Mouse (Mus musculus) stomach, postnatal 0 days (tissue): ENCODE results near the gene Tatdn2. TPM values are rescaled to one million over a fixed set of nuclear protein-coding genes. Genes with fewer than 3 reads are reported as not detected.

Source experiments
- ATAC-seq: fragments of 200-750 bp; cut with Nextera tagmentation; 2 replicates; pipeline ENCODE4 v1.8.0; 2017; ENCODE audit not compliant: low FRiP score, low TSS enrichment
- DNase-seq: peaks from one replicate; pipeline ENCODE4 v3.0.0-alpha.2; 2016; ENCODE audit warnings: low spot score
- H3K27ac ChIP-seq: fragments of 300-500 bp; sonication (generic); replicated peaks from 2 replicates; pipeline ENCODE4 v1.5.1; 2014; ENCODE audit warnings: mild to moderate bottlenecking, control low read depth
- H3K27me3 ChIP-seq: fragments of 300-500 bp; sonication (generic); 2 replicates; pipeline ENCODE4 v1.6.1; 2014; ENCODE audit warnings: low read length; ENCODE audit not compliant: control insufficient read depth, insufficient read depth
- H3K36me3 ChIP-seq: fragments of 300-500 bp; sonication (generic); 2 replicates; pipeline ENCODE4 v1.6.1; 2014; ENCODE audit warnings: low read length, mixed read lengths; ENCODE audit not compliant: control insufficient read depth, insufficient read depth
- H3K4me1 ChIP-seq: fragments of 300-500 bp; sonication (generic); replicated peaks from 2 replicates; pipeline ENCODE4 v1.6.1; 2014; ENCODE audit warnings: antibody characterized with exemption; ENCODE audit not compliant: control insufficient read depth, insufficient read depth
- H3K4me2 ChIP-seq: fragments of 300-500 bp; sonication (generic); replicated peaks from 2 replicates; pipeline ENCODE4 v1.6.1; 2014; ENCODE audit warnings: low read depth, mild to moderate bottlenecking, control low read depth, moderate library complexity
- H3K4me3 ChIP-seq: fragments of 300-500 bp; sonication (generic); 2 replicates; pipeline ENCODE4 v1.5.1; 2014; ENCODE audit warnings: low read depth, low read length, control low read depth
- H3K9ac ChIP-seq: fragments of 300-500 bp; sonication (generic); 2 replicates; pipeline ENCODE4 v1.6.1; 2014; ENCODE audit warnings: mild to moderate bottlenecking, low read length, control low read depth, mixed read lengths
- H3K9me3 ChIP-seq: fragments of 300-500 bp; sonication (generic); 2 replicates; pipeline ENCODE4 v1.6.1; 2016; ENCODE audit warnings: low read length; ENCODE audit not compliant: control insufficient read depth
- CTCF ChIP-seq: IDR thresholded peaks from 2 replicates; pipeline ENCODE4 v1.5.1; 2016; ENCODE audit warnings: antibody characterized with exemption, low read depth, mild to moderate bottlenecking, moderate library complexity
- EP300 ChIP-seq: optimal IDR thresholded peaks from 2 replicates; pipeline ENCODE3; 2016; ENCODE audit warnings: antibody characterized with exemption
- WGBS: fragments of 180-500 bp; shearing (Covaris S2); extraction: QIAGEN DNeasy Blood & Tissue Kit; methylation state at CpG from one replicate; pipeline ENCODE4 v1.1.7; 2014; 5-methylcytosine and 5-hydroxymethylcytosine counted together
- polyA plus RNA-seq: library from polyadenylated mRNA; unstranded; fragments of >200 nt; fragmentation: Nextera tagmentation; extraction: Ambion mirVana; gene quantifications from 2 replicates; pipeline ENCODE4 v1.2.1, GENCODE M21; 2015

Gene Tatdn2
- polyA plus RNA-seq = 0.73 and 0.97 TPM in 2 replicates

GRCm38 (mm10) chr6:113696582-113697221 lies at the start of gene Tatdn2:
Gene Tatdn2, plus strand, starts transcription at chr6:113697050.
- Histone ChIP-seq H3K9me3 (no peaks in the 10 kb centered on the region), H3K4me1 (peaks cover 2% of the 10 kb centered on the region; the same call in 1 of the 2 replicates), H3K27ac (peak within 1 kb of the TSS; percentile 96), H3K9ac (peak within 1 kb of the TSS; percentile 88), H3K27me3 (no peaks in the 10 kb centered on the region), H3K4me3 (peak within 1 kb of the TSS; percentile 82), H3K4me2 (peak within 1 kb of the TSS; percentile 96), H3K36me3 (peaks cover 2% of the 10 kb centered on the region; the same call in 1 of the 2 replicates)
- DNase-seq (peak; percentile 98), ATAC-seq (peak; percentile 98)
- WGBS = under 1% methylated on average over 58 of the region's 58 CpGs
- peak; percentile 93 for TF ChIP-seq EP300
- TF ChIP-seq CTCF = peak; percentile 52

- TF ChIP-seq CTCF (no peak), EP300 (no peak)
- Histone ChIP-seq H3K4me2 (no peak overlapping the region), H3K36me3 (peaks cover 3% of the 10 kb centered on the region; the same call in 1 of the 2 replicates), H3K27me3 (no peaks in the 10 kb centered on the region), H3K27ac (no peak overlapping the region), H3K4me3 (no peak overlapping the region), H3K9ac (no peak overlapping the region), H3K4me1 (no peaks in the 10 kb centered on the region), H3K9me3 (no peaks in the 10 kb centered on the region)
- DNase-seq (no peak), ATAC-seq (no peak)
- WGBS = 73% methylated on average over 7 of the region's 7 CpGs
These were observed 47.3 kb upstream of the Tatdn2 start for GRCm38 (mm10) chr6:113649346-113650196.

- no peak overlapping the region for H3K4me2 ChIP-seq
- no peaks in the 10 kb centered on the region for H3K4me1 ChIP-seq
- 70% methylated on average over 4 of the region's 4 CpGs for whole genome bisulfite sequencing
- ATAC-seq (no peak), DNase-seq (no peak)
- no peaks in the 10 kb centered on the region for H3K9me3 ChIP-seq
- no peaks in the 10 kb centered on the region for H3K27me3 ChIP-seq
- no peak overlapping the region for H3K9ac ChIP-seq
- H3K36me3 ChIP-seq = peaks cover 3% of the 10 kb centered on the region; the same call in 1 of the 2 replicates
- H3K27ac ChIP-seq = no peak overlapping the region
- TF ChIP-seq CTCF (no peak), EP300 (no peak)
- H3K4me3 ChIP-seq = no peak overlapping the region
These were observed 46.6 kb upstream of the Tatdn2 start for GRCm38 (mm10) chr6:113650197-113650640.

- H3K27me3 ChIP-seq = no peaks in the 10 kb centered on the region
- H3K36me3 ChIP-seq = peaks cover 3% of the 10 kb centered on the region; the same call in 1 of the 2 replicates
- H3K27ac ChIP-seq = no peak overlapping the region
- no peak for TF ChIP-seq EP300
- no peak for TF ChIP-seq CTCF
- no peaks in the 10 kb centered on the region for H3K9me3 ChIP-seq
- 56% methylated on average over 3 of the region's 3 CpGs for WGBS
- H3K4me2 ChIP-seq = no peak overlapping the region
- ATAC-seq = peak; percentile 53
- no peak overlapping the region for H3K9ac ChIP-seq
- no peak overlapping the region for H3K4me3 ChIP-seq
- H3K4me1 ChIP-seq = no peaks in the 10 kb centered on the region
- peak; percentile 36 for DNase-seq
These were observed 45.2 kb upstream of the Tatdn2 start for GRCm38 (mm10) chr6:113651626-113652025.

- no peaks in the 10 kb centered on the region for H3K4me1 ChIP-seq
- H3K27ac ChIP-seq = no peak overlapping the region
- H3K9ac ChIP-seq = no peak overlapping the region
- ATAC-seq = no peak
- DNase-seq = no peak
- WGBS = 84% methylated on average over 7 of the region's 7 CpGs
- H3K4me2 ChIP-seq = no peak overlapping the region
- H3K4me3 ChIP-seq = no peak overlapping the region
- H3K9me3 ChIP-seq = no peaks in the 10 kb centered on the region
- TF ChIP-seq CTCF (no peak), EP300 (no peak)
- H3K27me3 ChIP-seq = no peaks in the 10 kb centered on the region
- no peaks in the 10 kb centered on the region for H3K36me3 ChIP-seq
These were observed 43.3 kb upstream of the Tatdn2 start for GRCm38 (mm10) chr6:113653551-113653950.

GRCm38 (mm10) chr6:113654102-113654501 lies 42.7 kb upstream of the Tatdn2 start:
- Histone ChIP-seq H3K9me3 (no peaks in the 10 kb centered on the region), H3K27me3 (no peaks in the 10 kb centered on the region), H3K9ac (no peak overlapping the region), H3K4me2 (no peak overlapping the region), H3K36me3 (no peaks in the 10 kb centered on the region), H3K4me3 (no peak overlapping the region), H3K27ac (no peak overlapping the region), H3K4me1 (no peaks in the 10 kb centered on the region)
- 76% methylated on average over 8 of the region's 8 CpGs for WGBS
- no peak for DNase-seq
- TF ChIP-seq CTCF = no peak
- TF ChIP-seq EP300 = no peak
- ATAC-seq = no peak
